Mouse (Mus musculus) megakaryocyte-erythroid progenitor cell, adult 5-6 weeks (primary cell): Measurements from ENCODE around the gene Tcirg1. TPM values are rescaled to one million over a fixed set of nuclear protein-coding genes. Genes with fewer than 3 reads are reported as not detected.

ENCODE experiments used
- ATAC-seq: replicated peaks from 2 replicates; pipeline ENCODE4 v1.8.0; 2016; ENCODE audit warnings: mild to moderate bottlenecking, inconsistent platforms; ENCODE audit not compliant: severe bottlenecking, poor library complexity, low FRiP score, low TSS enrichment
- total RNA-seq, 2 experiments: library from RNA; stranded (forward) in 1 of 2; stranded (reverse) in 1 of 2; fragments of 200-1000, 215-1000 nt in 1 of 2; fragments of >200 nt in 1 of 2; fragmentation: Nextera tagmentation in 1 of 2; gene quantifications; 2 replicates each; pipeline ENCODE4 v1.2.3; 2014 to 2017

Gene Tcirg1
- total RNA-seq, 2 experiments from 2014 or later = 6.7 to 37.7 TPM

- ATAC-seq = peak; percentile 61
Measured at GRCm38 (mm10) chr19:3862713-3863112, 44.2 kb downstream of the Tcirg1 start.

- no peak for ATAC-seq
Measured at GRCm38 (mm10) chr19:3857220-3857619, 49.7 kb downstream of the Tcirg1 start.

GRCm38 (mm10) chr19:3855601-3856000 is 51.3 kb downstream of the Tcirg1 start:
- ATAC-seq = no peak

- no peak for ATAC-seq
Measured at GRCm38 (mm10) chr19:3855091-3855490, 51.8 kb downstream of the Tcirg1 start.

- ATAC-seq = no peak
Measured at GRCm38 (mm10) chr19:3853891-3854290, 53.0 kb downstream of the Tcirg1 start.

GRCm38 (mm10) chr19:3853121-3853520 is 53.8 kb downstream of the Tcirg1 start:
- ATAC-seq = no peak

- no peak for ATAC-seq
Measured at GRCm38 (mm10) chr19:3851979-3852681, 54.8 kb downstream of the Tcirg1 start.

- ATAC-seq = peak; percentile 97
Measured at GRCm38 (mm10) chr19:3851502-3851962, 55.4 kb downstream of the Tcirg1 start, which contains the start of gene Chka. Chka (plus strand) TSS chr19:3851773.

- 0 out of 2 replicates have a peak, but pooled peaks have one; percentile 8 for ATAC-seq
Measured at GRCm38 (mm10) chr19:3850847-3851469, 56.0 kb downstream of the Tcirg1 start.

- ATAC-seq = no peak
Measured at GRCm38 (mm10) chr19:3850076-3850475, 56.9 kb downstream of the Tcirg1 start.

GRCm38 (mm10) chr19:3849251-3849650 is 57.7 kb downstream of the Tcirg1 start:
- no peak for ATAC-seq

- no peak for ATAC-seq
Measured at GRCm38 (mm10) chr19:3848207-3848808, 58.6 kb downstream of the Tcirg1 start.

- no peak for ATAC-seq
Measured at GRCm38 (mm10) chr19:3847711-3848110, 59.2 kb downstream of the Tcirg1 start.

GRCm38 (mm10) chr19:3846676-3847604 is 60.0 kb downstream of the Tcirg1 start:
- ATAC-seq = no peak

Other genes starting within 250 kb of the Tcirg1 start
- gene Lrp5, start 220.6 kb downstream of the Tcirg1 start, total RNA-seq (2014; fragmentation: Nextera tagmentation) = 7.9 and 10.2 TPM in 2 replicates
- 4.3 and 5.4 TPM in 2 replicates for gene Lrp5, start 220.6 kb downstream of the Tcirg1 start, total RNA-seq (2017)
- gene 1810055G02Rik, start 198.8 kb downstream of the Tcirg1 start, total RNA-seq (2014; fragmentation: Nextera tagmentation) = 24.0 and 24.9 TPM in 2 replicates
- gene 1810055G02Rik, start 198.8 kb downstream of the Tcirg1 start, total RNA-seq (2017) = 3.2 and 9.0 TPM in 2 replicates
- gene Kmt5b, start 139.7 kb downstream of the Tcirg1 start, total RNA-seq (2014; fragmentation: Nextera tagmentation) = 24.8 and 32.9 TPM in 2 replicates
- 39.8 and 39.9 TPM in 2 replicates for gene Kmt5b, start 139.7 kb downstream of the Tcirg1 start, total RNA-seq (2017)
- gene Chka, start 55.4 kb downstream of the Tcirg1 start, total RNA-seq (2014; fragmentation: Nextera tagmentation) = 23.0 and 23.5 TPM in 2 replicates
- gene Chka, start 55.4 kb downstream of the Tcirg1 start, total RNA-seq (2017) = 22.5 and 26.0 TPM in 2 replicates
- 175 and 218 TPM in 2 replicates for gene Ndufs8, start 5.6 kb upstream of the Tcirg1 start, total RNA-seq (2014; fragmentation: Nextera tagmentation)
- gene Ndufs8, start 5.6 kb upstream of the Tcirg1 start, total RNA-seq (2017) = 54.3 and 59.0 TPM in 2 replicates
- gene Aldh3b1, start 22.7 kb upstream of the Tcirg1 start, total RNA-seq (2014; fragmentation: Nextera tagmentation) = 3.9 TPM in 1 of 2 replicates, not detected in the other
- gene Aldh3b1, start 22.7 kb upstream of the Tcirg1 start, total RNA-seq (2017) = not detected in 2 replicates
- gene Unc93b1, start 28.1 kb upstream of the Tcirg1 start, total RNA-seq (2014; fragmentation: Nextera tagmentation) = 9.1 and 10.4 TPM in 2 replicates
- 3.9 and 16.4 TPM in 2 replicates for gene Unc93b1, start 28.1 kb upstream of the Tcirg1 start, total RNA-seq (2017)
- gene Aldh3b3, start 51.5 kb upstream of the Tcirg1 start, total RNA-seq (2014; fragmentation: Nextera tagmentation) = not detected in 2 replicates
- gene Aldh3b3, start 51.5 kb upstream of the Tcirg1 start, total RNA-seq (2017) = not detected in 2 replicates
- 0.50 TPM in 1 of 2 replicates, not detected in the other for gene Aldh3b2, start 65.2 kb upstream of the Tcirg1 start, total RNA-seq (2014; fragmentation: Nextera tagmentation)
- gene Aldh3b2, start 65.2 kb upstream of the Tcirg1 start, total RNA-seq (2017) = 0.99 TPM in 1 of 2 replicates, not detected in the other
- 5.6 and 8.0 TPM in 2 replicates for gene Acy3, start 79.4 kb upstream of the Tcirg1 start, total RNA-seq (2014; fragmentation: Nextera tagmentation)
- gene Acy3, start 79.4 kb upstream of the Tcirg1 start, total RNA-seq (2017) = 2.3 and 2.5 TPM in 2 replicates
- not detected in 2 replicates for gene Tbx10, start 85.6 kb upstream of the Tcirg1 start, total RNA-seq (2014; fragmentation: Nextera tagmentation)
- not detected in 2 replicates for gene Tbx10, start 85.6 kb upstream of the Tcirg1 start, total RNA-seq (2017)
- gene Nudt8, start 93.4 kb upstream of the Tcirg1 start, total RNA-seq (2014; fragmentation: Nextera tagmentation) = 21.5 and 29.8 TPM in 2 replicates
- 19.5 and 21.1 TPM in 2 replicates for gene Nudt8, start 93.4 kb upstream of the Tcirg1 start, total RNA-seq (2017)
- gene Gm49405, start 93.5 kb upstream of the Tcirg1 start, total RNA-seq (2014; fragmentation: Nextera tagmentation) = 1.9 and 5.4 TPM in 2 replicates
- 1.5 and 2.0 TPM in 2 replicates for gene Gm49405, start 93.5 kb upstream of the Tcirg1 start, total RNA-seq (2017)
- 2.1 and 7.4 TPM in 2 replicates for gene Doc2g, start 96.2 kb upstream of the Tcirg1 start, total RNA-seq (2014; fragmentation: Nextera tagmentation)
- 3.8 and 4.0 TPM in 2 replicates for gene Doc2g, start 96.2 kb upstream of the Tcirg1 start, total RNA-seq (2017)
- 210 and 232 TPM in 2 replicates for gene Ndufv1, start 105.7 kb upstream of the Tcirg1 start, total RNA-seq (2014; fragmentation: Nextera tagmentation)
- 285 and 306 TPM in 2 replicates for gene Ndufv1, start 105.7 kb upstream of the Tcirg1 start, total RNA-seq (2017)
- gene Gstp1, start 130.9 kb upstream of the Tcirg1 start, total RNA-seq (2014; fragmentation: Nextera tagmentation) = 623 and 805 TPM in 2 replicates
- 123 and 220 TPM in 2 replicates for gene Gstp1, start 130.9 kb upstream of the Tcirg1 start, total RNA-seq (2017)
- not detected in 2 replicates for gene Gstp2, start 138.9 kb upstream of the Tcirg1 start, total RNA-seq (2014; fragmentation: Nextera tagmentation)
- not detected in 2 replicates for gene Gstp2, start 138.9 kb upstream of the Tcirg1 start, total RNA-seq (2017)
- 28.5 and 40.7 TPM in 2 replicates for gene Gstp3, start 152.4 kb upstream of the Tcirg1 start, total RNA-seq (2014; fragmentation: Nextera tagmentation)
- gene Gstp3, start 152.4 kb upstream of the Tcirg1 start, total RNA-seq (2017) = 16.4 and 37.6 TPM in 2 replicates
- not detected in 2 replicates for gene Cabp2, start 174.4 kb upstream of the Tcirg1 start, total RNA-seq (2014; fragmentation: Nextera tagmentation)
- gene Cabp2, start 174.4 kb upstream of the Tcirg1 start, total RNA-seq (2017) = not detected in 2 replicates
- 65.1 and 75.8 TPM in 2 replicates for gene Cdk2ap2, start 190.0 kb upstream of the Tcirg1 start, total RNA-seq (2014; fragmentation: Nextera tagmentation)
- 6.7 and 16.1 TPM in 2 replicates for gene Cdk2ap2, start 190.0 kb upstream of the Tcirg1 start, total RNA-seq (2017)
- gene Pitpnm1, start 192.9 kb upstream of the Tcirg1 start, total RNA-seq (2014; fragmentation: Nextera tagmentation) = 42.3 and 44.1 TPM in 2 replicates
- 7.4 and 7.7 TPM in 2 replicates for gene Pitpnm1, start 192.9 kb upstream of the Tcirg1 start, total RNA-seq (2017)
- 25.9 and 31.2 TPM in 2 replicates for gene Aip, start 218.7 kb upstream of the Tcirg1 start, total RNA-seq (2014; fragmentation: Nextera tagmentation)
- gene Aip, start 218.7 kb upstream of the Tcirg1 start, total RNA-seq (2017) = 16.9 and 23.2 TPM in 2 replicates
- not detected in 2 replicates for gene Gpr152, start 232.7 kb upstream of the Tcirg1 start, total RNA-seq (2014; fragmentation: Nextera tagmentation)
- gene Gpr152, start 232.7 kb upstream of the Tcirg1 start, total RNA-seq (2017) = not detected in 2 replicates
- 0.39 and 1.5 TPM in 2 replicates for gene Cabp4, start 236.9 kb upstream of the Tcirg1 start, total RNA-seq (2014; fragmentation: Nextera tagmentation)
- not detected in 2 replicates for gene Cabp4, start 236.9 kb upstream of the Tcirg1 start, total RNA-seq (2017)
- gene Coro1b, start 241.5 kb upstream of the Tcirg1 start, total RNA-seq (2014; fragmentation: Nextera tagmentation) = 103 and 123 TPM in 2 replicates
- gene Coro1b, start 241.5 kb upstream of the Tcirg1 start, total RNA-seq (2017) = 42.8 and 97.1 TPM in 2 replicates
- 53.0 and 63.6 TPM in 2 replicates for gene Ptprcap, start 246.5 kb upstream of the Tcirg1 start, total RNA-seq (2014; fragmentation: Nextera tagmentation)
- gene Ptprcap, start 246.5 kb upstream of the Tcirg1 start, total RNA-seq (2017) = 104 and 112 TPM in 2 replicates